Mouse (Mus musculus) liver, embryonic 16.5 days (tissue): ENCODE results near the gene Prpf3. TPM values are rescaled to one million over a fixed set of nuclear protein-coding genes. Genes with fewer than 3 reads are reported as not detected.
A peak's percentile ranks its signal among the peaks of the same experiment; 100 is the strongest.

ENCODE experiments used
- ATAC-seq: fragments of 200-750 bp; cut with Nextera tagmentation; 2 replicates; pipeline ENCODE4 v1.8.0; 2017; ENCODE audit warnings: low read depth, mild to moderate bottlenecking, moderate number of reproducible peaks, moderate library complexity
- H3K27ac ChIP-seq: fragments of 300-500 bp; sonication (generic); 2 replicates; pipeline ENCODE4 v1.5.1; 2014; ENCODE audit warnings: mild to moderate bottlenecking, low read length
- H3K27me3 ChIP-seq: fragments of 300-500 bp; sonication (generic); 2 replicates; pipeline ENCODE4 v1.6.1; 2014; ENCODE audit warnings: low read depth, low read length, mixed read lengths; ENCODE audit not compliant: control insufficient read depth, insufficient read depth
- H3K36me3 ChIP-seq: fragments of 300-500 bp; sonication (generic); 2 replicates; pipeline ENCODE4 v1.6.1; 2014; ENCODE audit warnings: mild to moderate bottlenecking; ENCODE audit not compliant: control insufficient read depth, insufficient read depth
- H3K4me1 ChIP-seq: fragments of 300-500 bp; sonication (generic); 2 replicates; pipeline ENCODE4 v1.6.1; 2014; ENCODE audit warnings: low read depth, low read length, mixed read lengths; ENCODE audit not compliant: control insufficient read depth
- H3K4me2 ChIP-seq: fragments of 300-500 bp; sonication (generic); 2 replicates; pipeline ENCODE4 v1.6.1; 2014; ENCODE audit warnings: low read depth, low read length, mixed read lengths
- H3K4me3 ChIP-seq: fragments of 300-500 bp; sonication (generic); 2 replicates; pipeline ENCODE4 v1.5.1; 2014; ENCODE audit warnings: low read depth, mild to moderate bottlenecking, low read length
- H3K9ac ChIP-seq: fragments of 300-500 bp; sonication (generic); 2 replicates; pipeline ENCODE4 v1.6.1; 2014; ENCODE audit warnings: low read depth, low read length
- H3K9me3 ChIP-seq: fragments of 300-500 bp; sonication (generic); replicated peaks from 2 replicates; pipeline ENCODE4 v1.6.1; 2016; ENCODE audit warnings: low read length; ENCODE audit not compliant: control insufficient read depth
- WGBS: fragments of 180-500 bp; shearing (Covaris S2); extraction: QIAGEN DNeasy Blood & Tissue Kit; methylation state at CpG from one replicate; pipeline ENCODE4 v1.1.7; 2014; ENCODE audit not compliant: insufficient replicate concordance; 5-methylcytosine and 5-hydroxymethylcytosine counted together
- polyA plus RNA-seq: library from polyadenylated mRNA; unstranded; fragments of >200 nt; fragmentation: Nextera tagmentation; extraction: Ambion mirVana; gene quantifications from 2 replicates; pipeline ENCODE4 v1.2.1, GENCODE M21; 2015

Gene Prpf3
- polyA plus RNA-seq, 1 experiment from 2014 or later = 23.1 TPM

GRCm38 (mm10) chr3:95850611-95851010 lies 5.1 kb downstream of the Prpf3 start:
- H3K27ac ChIP-seq = no peak overlapping the region
- no peak overlapping the region for H3K9ac ChIP-seq
- no peaks in the 10 kb centered on the region for H3K27me3 ChIP-seq
- no peaks in the 10 kb centered on the region for H3K9me3 ChIP-seq
- no peak overlapping the region for H3K4me3 ChIP-seq
- peaks cover 14% of the 10 kb centered on the region for H3K4me1 ChIP-seq
- peaks cover 64% of the 10 kb centered on the region for H3K36me3 ChIP-seq
- WGBS = 30% methylated on average over 4 of the region's 4 CpGs
- no peak overlapping the region for H3K4me2 ChIP-seq
- 0 out of 2 replicates have a peak, but pooled peaks have one; percentile 17 for ATAC-seq

DNA sequence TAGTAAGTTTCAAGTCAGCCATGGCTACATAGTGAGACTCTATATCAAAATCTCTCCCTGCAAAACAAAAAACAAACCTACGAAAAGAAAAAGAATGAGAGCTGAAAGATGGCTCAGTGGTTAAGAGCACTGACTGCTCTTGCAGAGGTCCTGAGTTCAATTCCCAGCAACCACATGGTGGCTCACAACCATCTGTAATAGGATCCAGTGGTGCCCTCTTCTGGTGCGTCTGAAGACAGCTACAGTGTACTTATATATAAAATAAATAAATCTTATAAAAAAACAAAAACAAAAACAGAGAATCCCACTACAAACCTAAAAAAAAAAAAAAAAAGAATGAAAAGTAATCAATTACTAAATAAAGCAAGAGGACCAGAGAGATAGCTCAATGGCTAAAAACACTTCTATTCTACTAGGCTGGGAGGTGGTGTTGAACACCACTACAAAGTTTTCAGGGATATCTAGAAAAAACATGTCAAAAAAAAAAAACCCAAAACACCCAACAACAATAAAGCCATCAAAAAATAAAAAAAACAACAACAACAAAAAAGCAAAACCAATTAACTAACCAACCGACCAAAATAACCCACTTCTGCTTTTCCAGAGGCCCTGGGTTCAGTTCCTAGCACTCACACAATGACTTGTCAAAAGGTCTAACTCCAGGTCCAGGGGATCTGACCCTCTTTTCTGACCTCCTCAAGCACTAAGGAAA lies 13.0 kb downstream of the Prpf3 start:
- H3K4me1 ChIP-seq = no peaks in the 10 kb centered on the region; the same call in 1 of the 2 replicates
- no peak overlapping the region for H3K4me2 ChIP-seq
- 74% methylated on average over 3 of the region's 3 CpGs for WGBS
- H3K4me3 ChIP-seq = no peak overlapping the region
- H3K9ac ChIP-seq = no peak overlapping the region
- H3K27me3 ChIP-seq = no peaks in the 10 kb centered on the region
- no peak for ATAC-seq
- no peaks in the 10 kb centered on the region for H3K9me3 ChIP-seq
- peaks cover 56% of the 10 kb centered on the region for H3K36me3 ChIP-seq
- H3K27ac ChIP-seq = no peak overlapping the region

DNA sequence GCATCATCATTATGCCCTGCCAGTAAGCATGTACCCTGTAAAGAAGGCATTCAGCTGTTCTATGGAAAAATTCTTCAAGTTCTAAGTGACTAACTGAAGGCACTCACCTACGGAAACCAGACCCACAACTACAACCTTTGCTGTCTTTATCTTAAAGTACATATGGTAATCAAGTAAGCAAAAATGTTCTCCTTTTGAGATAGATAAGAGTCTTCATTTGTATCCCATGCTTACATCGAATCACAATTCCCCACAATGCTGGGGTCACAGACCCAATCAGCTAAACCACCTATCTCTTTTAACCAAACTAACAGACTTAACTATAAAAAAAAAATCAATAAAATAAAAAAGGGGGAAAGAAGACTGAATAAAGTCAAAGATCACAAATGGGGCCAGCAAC lies 16.4 kb downstream of the Prpf3 start:
- ATAC-seq = peak; percentile 54
- Histone ChIP-seq H3K4me3 (no peak overlapping the region), H3K36me3 (peaks cover 49% of the 10 kb centered on the region), H3K9me3 (no peaks in the 10 kb centered on the region), H3K4me1 (no peaks in the 10 kb centered on the region; the same call in 1 of the 2 replicates), H3K4me2 (no peak overlapping the region), H3K27me3 (no peaks in the 10 kb centered on the region), H3K9ac (no peak overlapping the region), H3K27ac (no peak overlapping the region)
- 25% methylated on average over 2 of the region's 2 CpGs for WGBS

- H3K9me3 ChIP-seq = no peaks in the 10 kb centered on the region
- no peaks in the 10 kb centered on the region for H3K4me1 ChIP-seq
- H3K36me3 ChIP-seq = peaks cover 54% of the 10 kb centered on the region
- H3K4me2 ChIP-seq = no peak overlapping the region
- WGBS = 91% methylated on average over 4 of the region's 4 CpGs
- ATAC-seq = no peak
- no peak overlapping the region for H3K27ac ChIP-seq
- H3K4me3 ChIP-seq = no peak overlapping the region
- H3K9ac ChIP-seq = no peak overlapping the region
- no peaks in the 10 kb centered on the region for H3K27me3 ChIP-seq
These were observed 26.6 kb downstream of the Prpf3 start for GRCm38 (mm10) chr3:95829053-95829452.

GRCm38 (mm10) chr3:95826275-95826674 lies 29.4 kb downstream of the Prpf3 start:
- ATAC-seq = no peak
- Histone ChIP-seq H3K4me3 (no peak overlapping the region), H3K9ac (no peak overlapping the region), H3K27me3 (no peaks in the 10 kb centered on the region), H3K27ac (no peak overlapping the region), H3K4me2 (no peak overlapping the region), H3K9me3 (no peaks in the 10 kb centered on the region), H3K4me1 (no peaks in the 10 kb centered on the region; the same call in 1 of the 2 replicates), H3K36me3 (peaks cover 31% of the 10 kb centered on the region)
- 72% methylated on average over 2 of the region's 2 CpGs for WGBS

DNA sequence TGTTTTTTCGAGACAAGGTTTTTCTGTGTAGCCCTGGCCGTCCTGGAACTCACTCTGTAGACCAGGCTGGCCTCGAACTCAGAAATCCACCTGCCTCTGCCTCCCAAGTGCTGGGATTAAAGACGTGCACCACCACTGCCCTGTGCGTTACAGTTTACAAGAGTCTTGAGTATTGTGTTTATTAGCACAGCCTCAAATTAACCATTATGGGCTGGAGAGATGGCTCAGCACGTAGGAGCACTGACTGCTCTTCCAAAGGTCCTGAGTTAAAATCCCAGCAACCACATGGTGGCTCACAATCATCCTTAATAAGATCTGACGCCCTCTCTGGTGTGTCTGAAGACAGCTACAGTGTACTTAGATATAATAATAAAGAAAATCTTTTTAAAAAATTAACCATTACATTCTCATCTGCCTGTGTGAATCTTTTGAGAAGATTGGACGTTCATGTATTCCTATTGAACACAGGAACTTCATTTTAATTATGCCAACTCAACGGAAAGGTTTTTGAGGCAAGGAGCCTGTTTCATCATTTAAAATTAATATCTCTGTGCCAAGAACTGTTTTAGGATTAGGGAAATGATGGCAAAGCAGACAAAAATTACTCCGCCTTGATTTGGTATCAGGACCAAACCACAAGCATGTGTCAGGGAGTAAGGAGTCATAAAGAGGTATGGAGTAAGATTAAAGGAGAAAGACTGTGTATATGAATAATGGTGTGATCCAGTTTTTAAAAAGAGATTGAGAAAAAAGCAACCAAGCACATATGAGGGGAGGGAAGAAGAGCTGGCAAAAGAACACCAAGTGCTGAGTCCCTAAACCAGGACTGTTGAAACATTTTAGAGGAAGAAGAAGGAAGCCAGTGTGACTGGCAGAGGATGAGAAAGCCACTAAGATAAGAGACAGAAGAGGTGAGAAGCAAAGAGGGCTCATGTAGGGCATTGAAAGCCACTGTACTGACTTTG lies 35.4 kb downstream of the Prpf3 start:
- H3K4me3 ChIP-seq = peak overlapping the region; percentile 91
- H3K9me3 ChIP-seq = no peaks in the 10 kb centered on the region
- peak overlapping the region; percentile 81 for H3K9ac ChIP-seq
- H3K27me3 ChIP-seq = no peaks in the 10 kb centered on the region
- no peaks in the 10 kb centered on the region for H3K36me3 ChIP-seq
- H3K27ac ChIP-seq = peak overlapping the region; percentile 96
- H3K4me2 ChIP-seq = peak overlapping the region; percentile 81
- ATAC-seq = no peak
- 23% methylated on average over 10 of the region's 10 CpGs for WGBS
- H3K4me1 ChIP-seq = peaks cover 23% of the 10 kb centered on the region

- no peaks in the 10 kb centered on the region for H3K9me3 ChIP-seq
- peak overlapping the region; percentile 81 for H3K4me2 ChIP-seq
- H3K36me3 ChIP-seq = no peaks in the 10 kb centered on the region
- peak; percentile 94 for ATAC-seq
- H3K27ac ChIP-seq = peak overlapping the region; percentile 99
- H3K9ac ChIP-seq = peak overlapping the region; percentile 96
- under 1% methylated on average over 49 of the region's 49 CpGs for WGBS
- H3K4me3 ChIP-seq = peak overlapping the region; percentile 91
- H3K27me3 ChIP-seq = no peaks in the 10 kb centered on the region
- peaks cover 23% of the 10 kb centered on the region for H3K4me1 ChIP-seq
These were observed 36.2 kb downstream of the Prpf3 start for GRCm38 (mm10) chr3:95819351-95819985.

DNA sequence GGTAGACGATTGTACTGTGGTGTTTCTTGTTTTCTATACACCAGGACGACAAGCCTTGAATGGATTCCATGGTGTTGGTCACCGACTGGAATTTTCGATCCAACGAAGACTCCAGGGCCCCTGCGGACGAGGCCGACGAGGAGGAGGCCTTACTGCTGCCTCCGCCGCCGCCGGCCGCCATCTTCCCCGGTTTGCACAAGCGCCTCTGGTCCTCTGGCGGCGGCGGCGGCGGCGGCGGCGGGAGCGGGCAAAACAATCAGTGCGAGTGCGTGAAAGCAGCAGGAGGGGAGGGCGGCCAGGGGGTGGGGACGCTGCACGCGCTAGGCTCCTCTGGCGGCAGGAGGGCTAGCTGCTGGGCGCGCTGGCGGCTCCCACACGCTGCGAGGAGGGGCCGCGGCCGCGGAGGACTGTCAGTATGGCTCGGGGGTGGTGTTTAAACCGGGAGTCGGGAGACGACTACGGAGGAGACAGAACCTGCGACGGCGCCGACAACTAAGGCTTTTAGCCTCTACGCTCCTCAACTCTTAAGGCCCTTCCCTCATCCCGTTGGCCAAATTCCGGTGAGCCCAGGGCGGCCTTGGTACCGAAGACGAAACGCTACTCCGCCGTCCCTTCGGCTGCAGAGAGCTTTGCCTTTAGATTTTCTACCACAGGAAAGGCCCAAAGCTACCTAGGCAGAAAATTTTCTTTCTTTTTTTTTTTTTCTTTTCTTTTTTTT lies 37.0 kb downstream of the Prpf3 start, which contains the start of gene Rprd2:
Rprd2 (minus strand) TSS at position 293 of the 718 bp plus-strand sequence.
- under 1% methylated on average over 59 of the region's 60 CpGs for WGBS
- ATAC-seq = peak; percentile 30
- no peaks in the 10 kb centered on the region for H3K9me3 ChIP-seq

More for the DNA sequence above, 37.0 kb downstream of the Prpf3 start, which contains the start of gene Rprd2:
- H3K27me3 ChIP-seq = no peaks in the 10 kb centered on the region
- H3K9ac ChIP-seq = peak within 1 kb of the TSS; percentile 96
- peaks cover 25% of the 10 kb centered on the region for H3K4me1 ChIP-seq
- H3K36me3 ChIP-seq = no peaks in the 10 kb centered on the region
- peak within 1 kb of the TSS; percentile 91 for H3K4me3 ChIP-seq
- H3K4me2 ChIP-seq = peak within 1 kb of the TSS; percentile 81
- H3K27ac ChIP-seq = peak within 1 kb of the TSS; percentile 99
